Mouse (Mus musculus): ENCODE data around the gene Tmem268. TPM values are rescaled to one million over a fixed set of nuclear protein-coding genes. Genes with fewer than 3 reads are reported as not detected.
A peak's percentile ranks its signal among the peaks of the same experiment; 100 is the strongest.

Gene Tmem268
- polyA plus RNA-seq, 1 experiment from 2014 or later: 17.3 TPM

GRCm38 (mm10) chr4:63528946-63529345 lies 29.6 kb upstream of the Tmem268 start:
- TF ChIP-seq EP300 (IDR thresholded peaks at IDR 0.05; ENCODE audit: low read depth) (no peak), CTCF (IDR thresholded peaks at IDR 0.05; ENCODE audit: low read depth) (no peak)
- Histone ChIP-seq H3K36me3 (replicated peaks; ENCODE audit: insufficient read depth, low read length) (no peaks in the 10 kb centered on the region), H3K4me2 (ENCODE audit: low read depth, low read length) (no peak overlapping the region), H3K9ac (replicated peaks) (no peak overlapping the region), H3K4me3 (ENCODE audit: low read depth, low read length) (no peak overlapping the region), H3K27me3 (ENCODE audit: insufficient read depth, low read length) (no peaks in the 10 kb centered on the region), H3K9me3 (ENCODE audit: low read length) (no peaks in the 10 kb centered on the region), H3K4me1 (ENCODE audit: insufficient read depth) (no peaks in the 10 kb centered on the region), H3K27ac (ENCODE audit: low read depth) (no peak overlapping the region)
- DNase-seq (no peak), ATAC-seq (no peak)
- WGBS (ENCODE audit: insufficient replicate concordance): 77% methylated on average over 6 of the region's 6 CpGs

DNA sequence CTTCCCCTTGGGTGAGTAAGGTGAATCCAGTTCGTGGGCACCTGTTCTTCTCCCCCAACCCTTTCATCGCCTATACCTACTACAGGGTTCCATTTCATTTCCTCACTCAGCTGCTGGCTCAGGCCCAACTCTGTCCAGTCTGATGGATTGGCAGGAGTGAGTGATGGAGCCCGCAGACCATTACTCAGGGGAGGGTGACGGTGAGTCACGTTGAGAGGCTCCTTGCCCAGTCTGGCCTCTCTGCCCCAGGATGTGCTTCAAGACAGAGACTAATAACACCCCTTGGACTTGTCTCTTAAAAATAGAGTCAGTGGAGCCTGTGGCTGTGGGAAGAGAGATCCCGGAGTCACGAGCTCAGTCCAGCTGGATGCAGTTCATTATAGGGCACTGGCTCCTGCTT lies 28.2 kb upstream of the Tmem268 start:
- no peak for TF ChIP-seq EP300 (IDR thresholded peaks at IDR 0.05; ENCODE audit: low read depth)
- TF ChIP-seq CTCF (IDR thresholded peaks at IDR 0.05; ENCODE audit: low read depth): no peak
- DNase-seq: no peak
- H3K27me3 ChIP-seq (ENCODE audit: insufficient read depth, low read length): no peaks in the 10 kb centered on the region
- H3K4me3 ChIP-seq (ENCODE audit: low read depth, low read length): no peak overlapping the region
- H3K4me1 ChIP-seq (ENCODE audit: insufficient read depth): no peaks in the 10 kb centered on the region
- no peaks in the 10 kb centered on the region for H3K36me3 ChIP-seq (replicated peaks; ENCODE audit: insufficient read depth, low read length)
- H3K27ac ChIP-seq (ENCODE audit: low read depth): no peak overlapping the region
- WGBS (ENCODE audit: insufficient replicate concordance): 78% methylated on average over 7 of the region's 7 CpGs
- H3K4me2 ChIP-seq (ENCODE audit: low read depth, low read length): no peak overlapping the region
- H3K9me3 ChIP-seq (ENCODE audit: low read length): no peaks in the 10 kb centered on the region
- H3K9ac ChIP-seq (replicated peaks): no peak overlapping the region
- no peak for ATAC-seq

- no peak overlapping the region for H3K4me2 ChIP-seq (ENCODE audit: low read depth, low read length)
- no peaks in the 10 kb centered on the region for H3K4me1 ChIP-seq (ENCODE audit: insufficient read depth)
- ATAC-seq (no peak), DNase-seq (no peak)
- H3K36me3 ChIP-seq (replicated peaks; ENCODE audit: insufficient read depth, low read length): no peaks in the 10 kb centered on the region
- no peak overlapping the region for H3K27ac ChIP-seq (ENCODE audit: low read depth)
- no peak overlapping the region for H3K4me3 ChIP-seq (ENCODE audit: low read depth, low read length)
- H3K27me3 ChIP-seq (ENCODE audit: insufficient read depth, low read length): no peaks in the 10 kb centered on the region
- no peaks in the 10 kb centered on the region for H3K9me3 ChIP-seq (ENCODE audit: low read length)
- WGBS (ENCODE audit: insufficient replicate concordance): 68% methylated on average over 4 of the region's 4 CpGs
- H3K9ac ChIP-seq (replicated peaks): no peak overlapping the region
- no peak for TF ChIP-seq EP300 (IDR thresholded peaks at IDR 0.05; ENCODE audit: low read depth)
- TF ChIP-seq CTCF (IDR thresholded peaks at IDR 0.05; ENCODE audit: low read depth): no peak
Measured at GRCm38 (mm10) chr4:63537602-63538001, 21.0 kb upstream of the Tmem268 start.

GRCm38 (mm10) chr4:63542209-63542608 lies 16.4 kb upstream of the Tmem268 start:
- H3K4me2 ChIP-seq (ENCODE audit: low read depth, low read length): no peak overlapping the region
- no peaks in the 10 kb centered on the region for H3K36me3 ChIP-seq (replicated peaks; ENCODE audit: insufficient read depth, low read length)
- ATAC-seq (no peak), DNase-seq (no peak)
- no peak overlapping the region for H3K27ac ChIP-seq (ENCODE audit: low read depth)
- H3K9ac ChIP-seq (replicated peaks): no peak overlapping the region
- no peak overlapping the region for H3K4me3 ChIP-seq (ENCODE audit: low read depth, low read length)
- TF ChIP-seq EP300 (IDR thresholded peaks at IDR 0.05; ENCODE audit: low read depth) (no peak), CTCF (IDR thresholded peaks at IDR 0.05; ENCODE audit: low read depth) (no peak)
- peaks cover 25% of the 10 kb centered on the region for H3K4me1 ChIP-seq (ENCODE audit: insufficient read depth)
- 75% methylated on average over 2 of the region's 2 CpGs for WGBS (ENCODE audit: insufficient replicate concordance)
- no peaks in the 10 kb centered on the region for H3K9me3 ChIP-seq (ENCODE audit: low read length)
- H3K27me3 ChIP-seq (ENCODE audit: insufficient read depth, low read length): no peaks in the 10 kb centered on the region

GRCm38 (mm10) chr4:63543746-63544493 lies 14.7 kb upstream of the Tmem268 start:
- 55% methylated on average over 10 of the region's 10 CpGs for WGBS (ENCODE audit: insufficient replicate concordance)

DNA sequence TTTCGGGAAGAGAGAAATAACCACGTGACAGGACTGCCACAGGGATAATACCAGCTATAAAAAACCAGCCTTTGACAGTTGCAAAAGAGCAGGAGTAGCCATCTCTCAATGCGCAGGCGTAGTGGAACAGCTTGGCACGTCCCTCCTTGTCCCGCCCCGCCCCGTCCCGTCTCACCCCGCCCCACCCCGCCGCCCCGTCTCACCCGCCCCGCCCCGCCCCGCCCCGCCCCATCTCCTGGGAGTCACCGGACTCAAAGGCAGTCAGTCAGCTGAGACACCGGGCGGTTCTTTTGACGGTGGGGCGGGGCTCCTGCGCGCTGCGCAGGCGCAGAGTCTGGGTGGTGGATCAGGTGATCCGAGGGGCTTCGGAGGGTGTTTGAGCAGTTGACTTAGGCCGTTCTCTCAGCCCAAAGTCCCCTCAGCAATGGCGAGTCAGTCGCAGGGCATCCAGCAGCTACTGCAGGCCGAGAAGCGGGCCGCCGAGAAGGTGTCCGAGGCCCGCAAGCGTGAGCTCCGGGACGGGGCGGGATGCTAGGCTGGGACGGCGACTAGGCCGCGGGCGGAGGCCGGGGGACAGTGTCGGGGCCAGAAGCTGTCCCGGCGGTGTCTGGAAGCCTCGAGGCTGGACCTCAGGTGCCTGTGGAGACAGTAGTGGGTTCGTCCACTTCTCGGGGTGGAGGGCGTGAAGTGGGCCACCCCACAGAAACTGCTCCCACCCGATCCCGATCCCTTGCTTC lies 13.9 kb upstream of the Tmem268 start, which contains the start of gene Atp6v1g1:
Atp6v1g1 (plus strand) TSS at position 279 of the 737 bp plus-strand sequence.
- Histone ChIP-seq H3K4me3 (ENCODE audit: low read depth, low read length) (peak within 1 kb of the TSS; percentile 64), H3K9me3 (ENCODE audit: low read length) (no peaks in the 10 kb centered on the region), H3K4me2 (ENCODE audit: low read depth, low read length) (peak within 1 kb of the TSS; percentile 72), H3K27ac (ENCODE audit: low read depth) (peak within 1 kb of the TSS; percentile 88), H3K4me1 (ENCODE audit: insufficient read depth) (peaks cover 30% of the 10 kb centered on the region), H3K9ac (replicated peaks) (peak within 1 kb of the TSS; percentile 82), H3K36me3 (replicated peaks; ENCODE audit: insufficient read depth, low read length) (peaks cover 16% of the 10 kb centered on the region), H3K27me3 (ENCODE audit: insufficient read depth, low read length) (no peaks in the 10 kb centered on the region)
- WGBS (ENCODE audit: insufficient replicate concordance): under 1% methylated on average over 46 of the region's 57 CpGs
- TF ChIP-seq EP300 (IDR thresholded peaks at IDR 0.05; ENCODE audit: low read depth) (peak; percentile 40; the same call in 1 of the 2 replicates), CTCF (IDR thresholded peaks at IDR 0.05; ENCODE audit: low read depth) (no peak)
- ATAC-seq: peak; percentile 94
- DNase-seq: peak; percentile 95

More at GRCm38 (mm10) chr4:63543746-63544493, 14.7 kb upstream of the Tmem268 start:
- Histone ChIP-seq H3K27me3 (ENCODE audit: insufficient read depth, low read length) (no peaks in the 10 kb centered on the region), H3K4me2 (ENCODE audit: low read depth, low read length) (peak overlapping the region; percentile 60), H3K4me3 (ENCODE audit: low read depth, low read length) (peak overlapping the region; percentile 64), H3K9ac (replicated peaks) (peak overlapping the region; percentile 28; the same call in 1 of the 2 replicates), H3K9me3 (ENCODE audit: low read length) (no peaks in the 10 kb centered on the region), H3K36me3 (replicated peaks; ENCODE audit: insufficient read depth, low read length) (peaks cover 9% of the 10 kb centered on the region), H3K27ac (ENCODE audit: low read depth) (peak overlapping the region; percentile 72), H3K4me1 (ENCODE audit: insufficient read depth) (peaks cover 30% of the 10 kb centered on the region)
- DNase-seq (peak; percentile 55), ATAC-seq (peak; percentile 61)
- TF ChIP-seq CTCF (IDR thresholded peaks at IDR 0.05; ENCODE audit: low read depth) (no peak), EP300 (IDR thresholded peaks at IDR 0.05; ENCODE audit: low read depth) (no peak)
